In the genomic region with DNA sequence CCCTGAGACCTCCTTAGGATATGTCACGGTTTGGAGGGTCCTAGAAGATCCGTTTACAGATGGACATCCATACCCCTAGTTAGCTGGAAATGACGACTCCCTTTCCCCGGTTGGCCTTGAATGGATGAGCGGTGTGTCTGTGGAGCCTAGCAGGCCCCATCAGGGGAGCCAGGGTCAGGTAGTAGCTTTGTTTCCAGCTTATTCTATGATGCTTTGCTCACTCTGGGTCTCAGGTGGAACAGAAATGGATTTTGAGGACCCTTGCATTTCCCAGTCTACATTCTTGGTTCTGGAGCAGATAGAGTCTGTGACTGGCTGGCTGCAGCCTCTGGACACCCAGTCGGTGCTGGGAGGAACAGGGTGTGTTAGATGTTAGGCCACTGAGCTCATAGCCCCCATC, we compare ENCODE assay signal across 9 mouse cellular contexts. TPM values are rescaled to one million over a fixed set of nuclear protein-coding genes. Genes with fewer than 3 reads are reported as not detected.
DNase-seq lines count a peak whose midpoint lies in the region; ATAC-seq and TF ChIP-seq lines count a peak whose summit lies in the region.
"Had no signal": no experiment of that assay in that cellular context is flagged by ENCODE, and none has a peak within 500 bp of the region (broad histone marks: within the 10 kb centered on the region; RNA-seq: fewer than 3 reads in every experiment).

No protein-coding gene starts in this region.

- peaks cover 6% of the 10 kb centered on the region; the same call in 1 of the 2 replicates for H3K36me3 ChIP-seq in lung, postnatal 0 days (ENCODE audit: insufficient read depth, low read length)
- H3K36me3 ChIP-seq in limb, embryonic 13.5 days, result peaks cover 7% of the 10 kb centered on the region
- 0 out of 2 replicates have a peak, but pooled peaks cover 3% of the 10 kb centered on the region for H3K36me3 ChIP-seq in stomach, embryonic 16.5 days (ENCODE audit: control insufficient read depth, insufficient read depth, low read length)

- no peak for ATAC-seq in lung, postnatal 0 days
- ATAC-seq in limb, embryonic 13.5 days (ENCODE audit: low FRiP score, low read depth), result no peak
- no peak for ATAC-seq in stomach, embryonic 16.5 days (ENCODE audit: insufficient read depth, low FRiP score)
- no peak for ATAC-seq in frontal cortex, adult (ENCODE audit: low TSS enrichment)

- no peaks in the 10 kb centered on the region for H3K27me3 ChIP-seq in lung, postnatal 0 days (replicated peaks; ENCODE audit: insufficient read depth, low read length)
- H3K27me3 ChIP-seq in limb, embryonic 13.5 days, result no peaks in the 10 kb centered on the region
- no peaks in the 10 kb centered on the region for H3K27me3 ChIP-seq in stomach, embryonic 16.5 days (ENCODE audit: control insufficient read depth, insufficient read depth, low read length)

- H3K9ac ChIP-seq in lung, postnatal 0 days (replicated peaks; ENCODE audit: low read depth), result no peak overlapping the region
- H3K9ac ChIP-seq in limb, embryonic 13.5 days, result peak overlapping the region; percentile 93
- H3K9ac ChIP-seq in stomach, embryonic 16.5 days (ENCODE audit: low read length), result peak overlapping the region; percentile 96

- peak; percentile 1 for DNase-seq in adrenal gland, postnatal 10 days
- DNase-seq in adrenal gland, adult 18-20 months (ENCODE audit: low spot score in 2 of 2), result no peak
- DNase-seq in lung, postnatal 0 days (ENCODE audit: low spot score), result no peak
- DNase-seq in lung, postnatal 14 days, result no peak
- no peak for DNase-seq in left cerebral cortex, adult 9 months (ENCODE audit: low spot score in 2 of 2)

- no peak for TF ChIP-seq CTCF in lung, postnatal 0 days (IDR thresholded peaks at IDR 0.05)

- H3K4me1 ChIP-seq in lung, postnatal 0 days (ENCODE audit: insufficient read depth, low read depth, low read length), result peaks cover 40% of the 10 kb centered on the region
- peaks cover 72% of the 10 kb centered on the region for H3K4me1 ChIP-seq in limb, embryonic 13.5 days
- H3K4me1 ChIP-seq in stomach, embryonic 16.5 days (ENCODE audit: control insufficient read depth, insufficient read depth, low read length), result peaks cover 64% of the 10 kb centered on the region

- H3K27ac ChIP-seq in lung, postnatal 0 days (ENCODE audit: low read length), result peak overlapping the region; percentile 91; the same call in 1 of the 2 replicates
- peak overlapping the region; percentile 33; the same call in 1 of the 2 replicates for H3K27ac ChIP-seq in limb, embryonic 13.5 days
- H3K27ac ChIP-seq in stomach, embryonic 16.5 days (ENCODE audit: low read length), result no peak overlapping the region

- WGBS in lung, postnatal 0 days, result 61% methylated on average over 6 of the region's 6 CpGs
- WGBS in limb, embryonic 13.5 days, result 80% methylated on average over 6 of the region's 6 CpGs
- 64% methylated on average over 6 of the region's 6 CpGs for WGBS in stomach, embryonic 16.5 days

- H3K4me3 ChIP-seq in lung, postnatal 0 days (ENCODE audit: low read depth, low read length), result peak overlapping the region; percentile 84; the same call in 1 of the 2 replicates
- H3K4me3 ChIP-seq in limb, embryonic 13.5 days, result peak overlapping the region; percentile 94
- peak overlapping the region; percentile 79 for H3K4me3 ChIP-seq in stomach, embryonic 16.5 days (replicated peaks; ENCODE audit: low read length)

- no peak for TF ChIP-seq EP300 in lung, postnatal 0 days (IDR thresholded peaks at IDR 0.05)

- H3K4me2 ChIP-seq in lung, postnatal 0 days (replicated peaks; ENCODE audit: low read depth, low read length), result peak overlapping the region; percentile 85
- H3K4me2 ChIP-seq in limb, embryonic 13.5 days (replicated peaks), result peak overlapping the region; percentile 96
- H3K4me2 ChIP-seq in stomach, embryonic 16.5 days (ENCODE audit: low read depth, low read length), result peak overlapping the region; percentile 81

- H3K9me3 ChIP-seq in lung, postnatal 0 days (ENCODE audit: low read length), result no peaks in the 10 kb centered on the region
- H3K9me3 ChIP-seq in limb, embryonic 13.5 days, result no peaks in the 10 kb centered on the region
- H3K9me3 ChIP-seq in stomach, embryonic 16.5 days (replicated peaks; ENCODE audit: control insufficient read depth, low read length), result no peaks in the 10 kb centered on the region

RNA-seq across cellular contexts. Expression of gene Git1, which starts 1.4 kb away (rescaled TPM):
- 10 to 100 TPM; 49.7 to 57.8 TPM for total RNA-seq in adrenal gland, postnatal 10 days (2021)
- 10 to 100 TPM; 47.7 to 49.2 TPM for total RNA-seq in adrenal gland, adult 18-20 months (2021)
- 12.3 and 12.6 TPM in 2 replicates for polyA plus RNA-seq in lung, postnatal 0 days (2015; fragmentation: Nextera tagmentation; extraction: Ambion mirVana)
- polyA plus RNA-seq in limb, embryonic 13.5 days (2015; fragmentation: Nextera tagmentation; extraction: Ambion mirVana), result 9.8 and 10.9 TPM in 2 replicates
- polyA plus RNA-seq in stomach, embryonic 16.5 days (2015; fragmentation: Nextera tagmentation; extraction: Ambion mirVana), result 7.9 and 9.1 TPM in 2 replicates

RNA-seq across cellular contexts. Expression of gene Ankrd13b, which starts 5.3 kb away (rescaled TPM):
- 10 to 100 TPM in 1 of 2 experiments, 1 to 10 TPM in 1; 8.3 to 13.4 TPM for total RNA-seq in adrenal gland, postnatal 10 days (2021)
- total RNA-seq in adrenal gland, adult 18-20 months (2021), result 1 to 10 TPM; 7.9 to 8.3 TPM
- polyA plus RNA-seq in lung, postnatal 0 days (2015; fragmentation: Nextera tagmentation; extraction: Ambion mirVana), result 1.9 and 2.2 TPM in 2 replicates
- polyA plus RNA-seq in limb, embryonic 13.5 days (2015; fragmentation: Nextera tagmentation; extraction: Ambion mirVana), result 10.0 and 10.4 TPM in 2 replicates
- 2.4 and 2.8 TPM in 2 replicates for polyA plus RNA-seq in stomach, embryonic 16.5 days (2015; fragmentation: Nextera tagmentation; extraction: Ambion mirVana)

RNA-seq across cellular contexts. Expression of gene Abhd15, which starts 20.1 kb away (rescaled TPM):
- 10 to 100 TPM; 26.1 to 27.5 TPM for total RNA-seq in adrenal gland, postnatal 10 days (2021)
- 10 to 100 TPM; 16.7 to 27.6 TPM for total RNA-seq in adrenal gland, adult 18-20 months (2021)
- polyA plus RNA-seq in lung, postnatal 0 days (2015; fragmentation: Nextera tagmentation; extraction: Ambion mirVana), result 4.1 and 4.3 TPM in 2 replicates
- polyA plus RNA-seq in limb, embryonic 13.5 days (2015; fragmentation: Nextera tagmentation; extraction: Ambion mirVana), result 1.5 and 1.6 TPM in 2 replicates
- polyA plus RNA-seq in stomach, embryonic 16.5 days (2015; fragmentation: Nextera tagmentation; extraction: Ambion mirVana), result 3.2 and 4.2 TPM in 2 replicates

RNA-seq across cellular contexts. Expression of gene Trp53i13, which starts 21.0 kb away (rescaled TPM):
- 10 to 100 TPM; 12.9 to 13.2 TPM for total RNA-seq in adrenal gland, postnatal 10 days (2021)
- total RNA-seq in adrenal gland, adult 18-20 months (2021), result 10 to 100 TPM; 11.0 to 12.9 TPM
- 27.4 and 32.9 TPM in 2 replicates for polyA plus RNA-seq in lung, postnatal 0 days (2015; fragmentation: Nextera tagmentation; extraction: Ambion mirVana)
- 57.6 and 57.8 TPM in 2 replicates for polyA plus RNA-seq in limb, embryonic 13.5 days (2015; fragmentation: Nextera tagmentation; extraction: Ambion mirVana)
- polyA plus RNA-seq in stomach, embryonic 16.5 days (2015; fragmentation: Nextera tagmentation; extraction: Ambion mirVana), result 25.1 and 25.5 TPM in 2 replicates

RNA-seq across cellular contexts. Expression of gene Gm10392, which starts 24.2 kb away (rescaled TPM):
- not detected for total RNA-seq in adrenal gland, postnatal 10 days (2021)
- total RNA-seq in adrenal gland, adult 18-20 months (2021), result not detected
- polyA plus RNA-seq in lung, postnatal 0 days (2015; fragmentation: Nextera tagmentation; extraction: Ambion mirVana), result 0.07 and 0.13 TPM in 2 replicates
- not detected in 2 replicates for polyA plus RNA-seq in limb, embryonic 13.5 days (2015; fragmentation: Nextera tagmentation; extraction: Ambion mirVana)
- polyA plus RNA-seq in stomach, embryonic 16.5 days (2015; fragmentation: Nextera tagmentation; extraction: Ambion mirVana), result 0.17 TPM in 1 of 2 replicates, not detected in the other
- total RNA-seq: adrenal gland, postnatal 4 days had no signal
